Mouse (Mus musculus): ENCODE results near the gene Lamc2. TPM values are rescaled to one million over a fixed set of nuclear protein-coding genes. Genes with fewer than 3 reads are reported as not detected.

Gene Lamc2
- total RNA-seq, 2 experiments from 2014 or later = 7.4 to 8.7 TPM

DNA sequence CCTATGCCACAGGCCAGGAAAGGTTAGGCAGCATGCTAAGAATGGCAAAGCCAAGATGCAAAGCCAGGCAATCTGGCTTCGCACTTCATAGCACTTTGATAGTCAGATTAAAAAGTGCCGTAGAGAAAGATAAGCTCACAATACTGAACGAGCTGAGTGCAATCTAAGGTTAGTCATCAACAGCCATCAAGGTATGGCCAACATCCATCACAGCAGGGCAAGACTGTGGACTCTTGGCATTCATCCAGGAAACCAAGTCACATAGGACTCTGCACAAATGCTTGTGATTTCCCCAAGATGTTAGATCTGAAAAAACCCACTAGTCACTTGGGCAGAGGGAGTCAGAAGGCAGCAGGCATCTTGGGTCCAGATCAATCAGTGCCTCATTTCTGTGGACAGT lies 1.8 kb upstream of the Lamc2 start:
- intact Hi-C loops (cut with DNase I) = no loop called here
- no peak for DNase-seq (ENCODE audit: low spot score in 2 of 2)

DNA sequence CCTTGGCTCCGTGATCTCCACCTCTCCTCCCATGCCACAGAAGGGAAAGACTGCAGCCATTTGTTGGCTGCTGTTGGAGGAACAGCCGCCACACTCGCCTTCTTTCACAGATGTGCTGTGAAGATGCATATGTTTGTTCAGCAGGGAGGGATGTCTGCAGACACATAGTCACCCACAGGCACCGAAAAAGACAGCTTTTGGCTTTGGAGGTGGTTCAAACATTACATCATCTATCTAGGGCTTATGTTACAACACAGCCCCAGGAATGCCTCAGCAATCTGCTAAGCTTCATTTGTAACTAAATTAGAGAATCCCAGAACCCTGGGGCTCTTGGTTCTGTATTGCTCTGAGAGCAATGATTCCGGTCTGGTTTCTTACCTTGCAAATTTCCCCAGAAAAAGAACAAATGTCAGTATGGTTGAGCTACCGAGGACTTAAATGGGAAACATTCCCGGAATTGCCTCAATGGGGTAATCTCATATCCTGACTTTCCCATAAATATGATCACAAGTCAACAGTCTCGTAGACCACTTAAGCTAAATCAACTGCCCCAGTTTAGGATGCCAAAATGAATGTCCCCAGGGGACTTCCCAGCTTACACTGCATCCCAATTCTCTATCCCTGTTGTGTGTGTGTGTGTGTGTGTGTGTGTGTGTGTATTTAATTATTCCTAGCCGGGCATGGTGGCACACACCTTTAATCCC lies 5.5 kb downstream of the Lamc2 start:
- DNase-seq (ENCODE audit: low spot score in 2 of 2) = peak; percentile 55 to 94
- intact Hi-C loops (cut with DNase I) = loop anchor here (1.0 kb wide), 1 partner anchor 108 kb away; no protein-coding TSS in a partner anchor

DNA sequence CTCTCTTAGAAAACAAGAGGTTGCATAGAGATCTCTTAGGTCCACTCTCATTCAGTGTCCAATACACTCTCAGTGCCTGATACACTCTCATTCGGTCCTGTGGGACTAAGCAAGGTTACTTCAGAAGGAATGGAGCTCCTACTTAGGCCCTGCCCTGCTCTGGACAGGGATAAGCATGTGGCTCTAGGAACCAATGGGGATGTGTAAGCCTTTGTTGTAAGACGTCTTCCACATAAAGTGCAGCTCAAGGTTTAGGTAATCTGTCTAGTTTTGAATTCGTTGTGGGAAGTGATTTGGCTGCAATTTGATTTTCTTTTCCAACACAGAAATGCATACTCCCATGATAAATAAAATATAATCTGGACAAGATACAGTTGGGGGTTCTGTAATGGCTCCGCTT lies 6.1 kb downstream of the Lamc2 start:
- intact Hi-C loops (cut with DNase I) = loop anchor here (1.0 kb wide), 1 partner anchor 108 kb away; no protein-coding TSS in a partner anchor

DNA sequence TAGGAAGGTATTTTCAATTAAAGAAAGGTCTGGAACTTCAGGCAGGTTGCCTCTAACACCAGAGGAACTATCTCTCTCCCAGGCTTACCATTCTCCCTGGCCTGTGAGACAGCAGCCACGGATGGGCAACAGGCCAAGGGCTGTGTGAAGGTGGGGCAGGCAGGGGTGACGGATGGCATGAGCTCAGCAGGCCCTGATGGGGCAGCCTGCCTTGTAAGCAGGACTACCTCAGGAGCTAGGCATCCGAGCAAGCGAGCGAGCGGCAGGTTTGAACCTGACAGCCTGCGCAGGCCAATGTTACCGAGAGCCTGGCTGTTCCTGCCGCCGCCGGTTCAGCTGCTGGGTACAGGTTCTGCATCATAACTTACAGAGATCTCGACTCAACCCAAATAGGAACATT lies 11.4 kb downstream of the Lamc2 start:
- DNase-seq (ENCODE audit: low spot score in 2 of 2) = no peak
- intact Hi-C loops (cut with DNase I) = no loop called here

More for the DNA sequence above, 6.1 kb downstream of the Lamc2 start:
- no peak for DNase-seq (ENCODE audit: low spot score in 2 of 2)

DNA sequence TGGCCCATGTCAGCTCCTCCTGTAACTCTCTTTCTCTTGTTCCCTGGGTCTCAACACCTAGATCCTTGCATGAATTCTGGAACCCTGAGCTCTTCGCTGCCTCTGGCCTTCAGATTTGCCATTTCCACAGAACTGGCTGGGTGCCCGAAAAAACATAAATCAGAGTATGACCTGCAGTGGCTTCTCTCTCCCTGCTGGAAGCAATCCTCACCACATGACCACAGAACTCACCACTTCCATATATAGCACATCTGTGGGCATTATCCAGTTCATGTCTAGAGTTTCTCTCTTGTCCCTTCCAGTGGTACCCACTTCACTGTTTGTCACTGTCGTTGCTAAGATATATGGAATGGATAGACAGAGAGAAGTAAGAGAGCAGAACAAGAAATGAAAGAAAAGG lies 13.0 kb downstream of the Lamc2 start:
- DNase-seq (ENCODE audit: low spot score in 2 of 2) = no peak
- intact Hi-C loops (cut with DNase I) = no loop called here

DNA sequence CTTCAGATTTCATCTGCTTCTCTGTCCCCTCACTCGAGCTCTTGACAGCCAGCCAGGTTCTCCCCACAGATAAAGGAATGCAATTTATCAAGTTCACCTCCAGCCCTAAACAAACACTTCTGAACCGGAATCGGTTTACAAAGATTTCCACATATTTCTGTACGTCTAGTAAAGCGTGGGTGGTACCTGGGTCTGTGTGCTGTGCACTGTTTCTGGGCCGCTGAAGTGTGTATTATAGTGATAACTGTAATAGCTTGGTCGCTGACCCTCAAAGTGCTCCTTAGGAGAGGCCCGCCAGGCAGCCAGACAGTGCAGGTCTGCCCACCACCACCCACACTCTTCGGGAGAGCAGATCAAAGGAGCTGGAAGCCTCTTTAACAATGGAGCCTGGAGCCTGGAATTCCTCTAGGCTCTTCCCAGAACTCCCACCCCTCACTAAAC lies 13.9 kb downstream of the Lamc2 start:
- DNase-seq (ENCODE audit: low spot score in 2 of 2) = no peak
- intact Hi-C loops (cut with DNase I) = no loop called here

DNA sequence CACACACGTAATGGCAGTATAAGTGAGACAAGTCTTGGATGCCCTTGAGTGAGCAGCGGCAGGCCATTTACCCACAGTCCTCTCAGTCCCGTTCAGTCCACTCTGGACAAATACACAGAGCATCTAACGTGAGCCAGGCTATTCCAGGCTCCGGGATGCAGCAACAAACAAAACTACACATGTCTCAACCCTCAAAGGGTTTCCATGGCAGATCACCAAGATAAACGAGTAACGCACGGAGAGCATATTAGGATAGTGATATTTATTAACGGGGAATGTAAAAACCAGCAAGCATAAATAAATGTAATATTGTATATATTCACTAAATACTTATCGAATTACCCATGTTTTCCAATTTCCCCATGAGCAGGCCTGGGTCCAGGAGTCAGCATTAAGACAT lies 15.2 kb downstream of the Lamc2 start:
- no peak for DNase-seq (ENCODE audit: low spot score in 2 of 2)
- intact Hi-C loops (cut with DNase I) = no loop called here

DNA sequence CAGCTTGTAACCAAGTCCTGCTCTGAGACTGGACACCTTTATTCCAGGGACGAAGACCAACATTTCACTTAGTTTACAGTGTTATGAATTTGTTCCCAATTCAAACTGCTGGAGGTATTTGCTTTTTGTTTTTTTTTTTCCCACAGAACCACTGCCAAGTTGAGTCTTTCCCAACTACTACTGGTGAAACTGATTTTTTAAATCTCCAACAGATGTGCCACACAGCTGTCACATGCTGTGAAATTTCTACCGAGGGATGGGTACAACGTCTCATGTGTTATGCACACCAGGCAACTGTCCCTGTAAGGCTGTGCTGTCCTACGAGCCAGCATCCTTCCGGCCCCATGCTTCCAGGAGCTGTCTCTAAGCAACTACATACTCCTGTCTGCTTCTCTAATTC lies 18.0 kb downstream of the Lamc2 start:
- no peak for DNase-seq (ENCODE audit: low spot score in 2 of 2)
- intact Hi-C loops (cut with DNase I) = no loop called here

DNA sequence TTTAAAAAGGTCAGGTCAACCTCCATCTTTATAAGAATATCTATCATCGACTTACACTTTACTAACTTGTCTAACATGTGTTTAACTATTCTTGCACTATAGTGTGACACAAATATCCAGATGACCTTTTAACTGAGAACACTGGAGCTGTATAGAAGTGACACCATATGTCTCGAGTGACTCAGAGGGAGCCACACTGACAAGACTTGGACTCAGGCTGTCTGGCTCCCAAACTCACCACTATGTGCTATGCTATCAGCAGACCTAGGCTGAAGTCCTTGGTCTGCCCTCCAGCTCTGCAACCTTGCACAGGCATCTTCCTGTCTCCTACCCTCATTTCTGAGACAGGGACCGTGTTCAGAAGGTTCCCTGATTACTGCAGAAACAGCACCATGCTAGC lies 22.4 kb downstream of the Lamc2 start:
- DNase-seq (ENCODE audit: low spot score in 2 of 2) = peak in 1 of 2 experiments; percentile 18
- intact Hi-C loops (cut with DNase I) = no loop called here

DNA sequence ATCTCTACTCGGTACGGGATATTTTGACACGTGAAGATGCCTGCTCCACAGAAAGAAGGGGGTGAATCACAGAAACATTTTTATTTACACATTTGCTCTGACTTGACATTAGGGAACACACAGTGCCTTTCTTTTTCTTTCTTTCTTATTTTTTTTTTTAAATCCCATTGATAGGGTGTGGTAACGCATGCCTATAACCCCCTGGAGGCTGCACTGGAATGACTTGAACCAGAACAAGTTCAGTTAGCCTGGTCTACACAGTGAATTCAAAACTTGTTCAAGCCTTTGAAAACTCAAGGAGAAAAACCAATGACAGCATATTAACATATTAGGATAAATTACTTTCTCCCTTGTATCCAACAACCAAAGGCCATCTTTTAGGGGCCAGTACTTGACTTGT lies 27.1 kb downstream of the Lamc2 start:
- DNase-seq (ENCODE audit: low spot score in 2 of 2) = no peak
- intact Hi-C loops (cut with DNase I) = no loop called here

DNA sequence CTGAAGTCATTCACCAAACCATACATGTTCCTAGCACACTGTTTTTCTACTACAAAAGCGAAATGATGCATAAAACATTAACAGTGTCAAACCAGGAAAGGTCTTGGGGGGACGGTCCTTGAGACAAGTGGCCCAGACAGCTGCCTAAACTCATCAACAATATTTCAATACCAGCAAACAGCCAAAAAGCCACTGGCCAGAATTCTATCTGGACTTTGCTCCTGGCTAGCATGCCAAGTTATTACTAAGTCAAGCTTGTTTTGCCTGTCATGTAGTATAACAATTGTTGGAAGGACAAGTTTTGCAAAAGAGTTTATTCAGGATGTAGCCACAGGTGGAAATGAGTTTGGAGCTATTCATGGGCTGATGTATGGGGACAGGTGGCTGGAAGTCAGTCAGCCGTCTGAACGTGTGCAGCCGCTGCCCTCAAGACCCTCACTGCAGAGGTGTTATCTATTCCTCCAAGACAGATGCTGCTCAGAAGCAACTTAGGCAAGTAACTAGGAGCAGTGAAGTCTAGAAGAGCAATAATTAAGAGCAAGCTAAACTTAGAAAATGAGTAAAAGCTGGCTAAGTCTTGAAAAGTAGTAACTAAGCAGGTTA lies 29.1 kb downstream of the Lamc2 start:
- intact Hi-C loops (cut with DNase I) = no loop called here

DNA sequence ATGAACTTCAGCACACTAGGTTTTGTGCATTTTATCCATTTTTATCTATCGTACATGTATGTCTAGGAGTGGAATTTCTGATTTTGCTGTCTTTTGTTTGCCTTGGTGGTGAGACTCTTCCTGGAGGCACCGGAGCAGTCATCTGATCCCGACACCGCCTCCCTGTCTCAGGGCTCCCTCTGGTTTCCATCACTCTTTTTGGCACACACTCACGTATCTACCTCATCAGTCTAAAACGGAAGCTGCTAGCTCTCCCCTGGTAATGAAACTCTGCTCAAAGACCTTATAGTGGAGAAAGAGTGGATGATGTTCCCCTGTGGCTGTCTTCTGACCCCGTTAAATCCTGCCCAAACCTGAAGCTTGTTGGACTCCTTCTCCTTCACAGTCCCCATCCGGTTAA lies 30.9 kb downstream of the Lamc2 start:
- DNase-seq (ENCODE audit: low spot score in 2 of 2) = no peak
- intact Hi-C loops (cut with DNase I) = no loop called here

More for the DNA sequence above, 29.1 kb downstream of the Lamc2 start:
- no peak for DNase-seq (ENCODE audit: low spot score in 2 of 2)

DNA sequence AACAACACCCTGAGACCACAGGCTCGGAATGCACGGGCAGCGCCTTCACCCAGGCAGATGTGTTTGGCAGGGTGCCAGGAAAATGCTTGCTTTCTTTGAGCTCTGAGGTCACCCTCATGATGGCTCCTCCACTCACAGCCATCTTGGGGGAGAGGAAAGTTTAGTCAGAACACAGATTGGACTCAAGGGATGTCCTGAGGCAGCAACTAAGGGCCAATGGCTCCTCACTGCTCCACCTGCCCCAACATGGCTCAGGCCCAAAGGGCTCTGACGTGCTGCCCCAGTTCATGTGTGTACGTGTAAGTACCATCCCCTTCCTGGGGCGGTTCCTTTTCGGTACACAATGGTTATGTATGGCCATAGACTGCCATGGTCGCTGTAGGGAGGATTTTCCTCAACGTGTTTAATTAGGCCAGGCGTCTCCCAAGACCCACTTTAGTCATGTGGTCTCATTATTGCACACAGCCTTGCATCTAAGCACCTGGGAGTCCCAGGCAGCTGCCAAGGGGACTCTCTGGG lies 32.6 kb downstream of the Lamc2 start:
- DNase-seq (ENCODE audit: low spot score in 2 of 2) = no peak
- intact Hi-C loops (cut with DNase I) = no loop called here

DNA sequence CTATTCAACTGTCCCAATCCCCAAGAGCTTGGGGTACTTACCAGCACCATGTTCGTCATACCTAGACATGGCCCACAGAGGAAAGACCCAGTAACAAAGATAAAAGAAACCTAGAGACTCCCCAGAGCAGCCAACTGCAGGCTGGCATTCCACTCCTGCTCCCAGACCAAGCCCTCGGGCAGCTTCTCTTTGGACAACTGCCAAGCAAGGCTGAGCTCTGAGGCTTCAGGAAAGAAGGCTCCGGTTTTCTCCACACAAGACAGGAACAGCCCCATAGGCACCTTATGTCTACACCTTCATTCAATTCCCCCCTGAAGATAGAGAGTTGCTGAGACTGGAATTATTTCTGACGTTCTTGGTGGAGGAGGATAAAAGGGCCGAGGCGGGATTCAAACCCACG lies 33.7 kb downstream of the Lamc2 start:
- intact Hi-C loops (cut with DNase I) = no loop called here
- DNase-seq (ENCODE audit: low spot score in 2 of 2) = no peak

DNA sequence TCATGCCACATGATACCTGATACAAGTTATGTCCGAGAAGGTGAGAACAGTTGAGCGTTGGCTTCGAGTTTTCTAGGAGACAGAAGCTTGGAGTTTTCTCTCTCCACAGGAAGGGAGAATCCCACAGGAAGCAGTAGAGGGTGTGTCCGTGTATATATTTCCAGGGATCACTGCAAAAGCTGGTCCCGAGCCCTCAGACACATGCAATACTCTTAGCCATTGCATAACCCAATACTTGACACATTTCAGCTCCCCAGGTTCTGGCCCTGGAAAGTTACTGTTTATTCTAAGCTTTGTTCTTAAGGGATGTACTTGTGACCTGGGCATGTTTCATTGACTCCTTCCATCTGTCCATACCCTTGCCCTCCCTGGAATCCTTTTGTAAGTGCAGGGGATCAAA lies 40.5 kb downstream of the Lamc2 start:
- no peak for DNase-seq (ENCODE audit: low spot score in 2 of 2)
- intact Hi-C loops (cut with DNase I) = no loop called here

DNA sequence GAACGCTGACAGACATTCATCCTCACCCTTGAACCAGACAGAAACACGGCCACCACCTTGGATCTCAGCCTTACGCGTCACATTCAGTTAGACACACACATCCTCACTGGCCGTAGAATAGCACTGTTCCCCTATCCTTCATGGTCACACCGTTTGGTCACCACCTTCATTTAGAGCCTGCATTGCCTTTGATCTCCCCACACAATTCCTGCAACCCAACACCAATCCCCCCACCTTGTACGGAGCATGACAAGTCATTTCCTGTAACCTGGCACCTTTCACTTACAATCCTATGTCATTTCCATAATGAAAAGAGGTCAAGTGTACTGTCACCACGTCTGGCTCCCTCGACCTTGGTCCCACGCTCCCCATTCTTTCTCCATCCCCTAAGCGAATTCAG lies 42.2 kb downstream of the Lamc2 start:
- DNase-seq (ENCODE audit: low spot score in 2 of 2) = no peak
- intact Hi-C loops (cut with DNase I) = no loop called here

DNA sequence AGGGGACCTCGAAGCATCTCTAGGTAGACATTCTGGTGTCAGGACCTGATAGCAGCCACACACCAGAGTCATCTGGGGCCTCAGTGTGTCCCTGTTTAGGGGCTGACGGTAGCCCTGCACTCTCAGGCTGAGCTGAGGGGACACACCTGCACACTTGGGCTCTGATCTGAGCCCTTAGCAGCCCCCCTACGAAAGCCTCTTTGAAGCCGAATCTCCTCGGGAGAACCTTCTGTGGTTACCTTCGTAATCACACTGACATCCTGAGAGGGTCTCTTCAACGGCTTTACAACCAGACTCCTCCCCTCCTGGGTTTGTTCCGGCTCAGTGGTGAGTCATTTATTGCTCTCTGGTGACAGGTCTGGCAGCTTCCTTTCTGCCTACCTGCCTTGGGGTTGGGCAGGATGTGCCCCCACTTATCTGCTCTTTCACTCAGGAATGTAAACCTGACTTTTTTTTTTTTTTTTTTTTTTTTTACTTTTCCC lies 45.5 kb downstream of the Lamc2 start:
- intact Hi-C loops (cut with DNase I) = no loop called here
- no peak for DNase-seq (ENCODE audit: low spot score in 2 of 2)

DNA sequence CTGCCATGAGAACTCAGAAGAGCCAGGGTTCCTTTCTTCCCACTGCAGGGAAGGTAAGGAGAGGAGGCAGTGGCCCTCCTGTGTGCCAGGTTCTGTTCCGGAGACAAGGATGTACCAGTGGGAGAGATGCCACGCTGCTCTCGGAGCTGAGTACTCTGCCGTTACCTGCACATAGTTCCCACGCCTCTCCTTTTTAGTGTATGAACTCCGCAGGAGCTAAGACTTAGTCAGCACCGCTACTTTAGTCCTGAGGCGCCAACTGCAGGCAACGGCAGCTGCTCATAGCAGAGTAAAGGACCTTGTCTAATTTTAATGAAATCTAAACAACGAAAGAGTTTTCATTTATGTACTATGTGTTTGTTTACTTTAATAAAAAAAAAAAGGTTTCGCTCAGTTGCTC lies 46.0 kb downstream of the Lamc2 start:
- intact Hi-C loops (cut with DNase I) = no loop called here
- no peak for DNase-seq (ENCODE audit: low spot score in 2 of 2)

DNA sequence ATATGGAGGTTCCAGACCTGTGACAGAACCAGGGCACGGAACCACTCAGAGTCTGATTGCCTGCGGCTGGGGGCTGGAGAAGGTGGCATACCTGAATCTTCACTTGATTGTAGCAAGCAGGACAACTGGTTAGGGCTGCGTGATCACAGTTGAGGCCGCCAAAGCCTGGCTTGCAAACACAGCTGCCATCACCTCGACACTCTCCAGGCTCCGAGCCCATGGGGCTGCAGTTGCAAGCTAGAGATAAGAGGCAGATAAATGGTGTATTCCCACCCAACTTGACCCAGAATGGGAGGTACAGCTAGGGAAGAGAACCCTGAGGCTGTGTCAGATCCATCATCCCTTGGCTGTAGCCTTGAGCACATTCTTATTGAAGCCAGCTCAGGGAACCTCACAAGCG lies 46.6 kb downstream of the Lamc2 start:
- intact Hi-C loops (cut with DNase I) = no loop called here

DNA sequence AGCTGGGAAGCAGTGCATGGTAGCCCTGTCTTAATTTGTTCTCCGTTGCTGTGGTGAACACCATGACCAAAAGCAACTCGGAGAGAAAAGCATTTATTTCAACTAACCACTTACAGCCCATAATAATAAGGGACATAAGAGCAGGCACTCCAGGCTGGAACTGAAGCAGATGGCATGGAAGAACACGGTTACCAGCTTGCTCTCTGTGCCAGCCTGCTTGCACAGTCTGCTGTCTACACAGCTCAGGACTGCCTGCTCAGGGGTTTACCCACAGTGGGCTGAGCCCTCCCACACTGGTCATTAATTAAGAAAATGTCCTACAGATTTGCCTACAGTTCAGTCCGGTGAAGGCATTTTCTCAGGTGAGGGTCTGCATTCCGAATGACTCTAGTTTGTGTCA lies 47.8 kb downstream of the Lamc2 start:
- DNase-seq (ENCODE audit: low spot score in 2 of 2) = no peak
- intact Hi-C loops (cut with DNase I) = no loop called here

More for the DNA sequence above, 46.6 kb downstream of the Lamc2 start:
- DNase-seq (ENCODE audit: low spot score in 2 of 2) = no peak

DNA sequence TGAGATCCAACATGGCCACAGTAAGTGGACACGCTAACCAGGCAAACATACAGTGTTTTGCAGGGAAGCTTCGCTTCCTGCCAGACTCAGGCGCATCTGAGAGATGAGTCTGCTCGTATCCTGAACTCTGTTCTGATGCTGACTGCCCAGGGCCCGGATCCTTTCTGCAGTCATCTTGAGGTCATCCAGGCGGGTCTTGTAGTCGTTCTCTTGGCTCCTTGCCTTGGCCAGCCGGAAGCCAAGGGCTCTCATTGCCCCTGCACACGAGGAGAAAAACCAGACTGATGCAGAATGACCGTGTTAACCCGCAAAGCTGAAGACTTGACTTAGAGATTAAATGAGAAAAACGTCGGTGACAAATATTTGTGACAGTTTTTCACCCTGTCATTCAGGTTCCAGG lies 49.6 kb downstream of the Lamc2 start:
- intact Hi-C loops (cut with DNase I) = no loop called here
- no peak for DNase-seq (ENCODE audit: low spot score in 2 of 2)
